Mouse (Mus musculus): ENCODE measurements around the gene Bpifb5.
"Not testable (repeated sequence)": the region's sequence is repeated elsewhere in the genome, so short reads cannot be mapped to it uniquely, and the experiment has no call there.

DNA sequence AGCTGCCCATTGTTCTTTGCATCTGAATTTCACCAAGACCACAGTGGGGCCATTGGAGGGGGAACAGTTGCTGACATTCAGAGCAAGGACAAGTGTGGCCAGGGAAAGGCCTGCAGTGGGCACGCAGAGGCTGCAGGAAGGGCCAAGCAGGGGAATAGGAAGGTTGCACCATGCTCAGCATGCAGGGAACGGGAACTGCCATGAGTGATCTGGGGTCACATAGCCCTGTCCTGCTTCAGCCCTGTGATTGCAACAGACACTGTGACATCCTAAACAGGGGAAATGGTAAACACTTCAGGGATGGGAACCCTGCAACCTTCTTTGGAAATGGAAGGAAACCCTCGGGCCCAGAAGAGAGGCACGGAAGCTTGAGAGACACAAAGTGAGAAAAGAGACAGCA, 31.7 kb downstream of the Bpifb5 start:
- TF ChIP-seq POLR2A (IDR thresholded peaks at IDR 0.05; ENCODE audit: control insufficient read depth, extremely low read depth, insufficient read depth, low read length, poor library complexity); CTCF (IDR thresholded peaks at IDR 0.05; ENCODE audit: borderline replicate concordance, control insufficient read depth, extremely low read depth, insufficient read depth, low read length, poor library complexity): not testable (repeated sequence)

Data from thymus, adult 2 months (tissue).